Mouse (Mus musculus) kidney, embryonic 16.5 days (tissue): ENCODE results near the gene Ifi27. TPM values are rescaled to one million over a fixed set of nuclear protein-coding genes. Genes with fewer than 3 reads are reported as not detected.

Experiments used
- ATAC-seq: fragments of 200-750 bp; cut with Nextera tagmentation; 2 replicates; pipeline ENCODE4 v1.8.0; 2017; ENCODE audit warnings: moderate TSS enrichment; ENCODE audit not compliant: low FRiP score, low TSS enrichment
- H3K27ac ChIP-seq: fragments of 300-500 bp; sonication (generic); 2 replicates; pipeline ENCODE4 v1.5.1; 2014; ENCODE audit warnings: low read length
- H3K27me3 ChIP-seq: fragments of 300-500 bp; sonication (generic); 2 replicates; pipeline ENCODE4 v1.6.1; 2014; ENCODE audit warnings: low read length, control low read depth, mixed read lengths; ENCODE audit not compliant: insufficient read depth
- H3K36me3 ChIP-seq: fragments of 300-500 bp; sonication (generic); 2 replicates; pipeline ENCODE4 v1.6.1; 2014; ENCODE audit warnings: low read length, control low read depth, mixed read lengths; ENCODE audit not compliant: insufficient read depth
- H3K4me1 ChIP-seq: fragments of 300-500 bp; sonication (generic); 2 replicates; pipeline ENCODE4 v1.6.1; 2014; ENCODE audit warnings: low read length, control low read depth, mixed read lengths; ENCODE audit not compliant: insufficient read depth
- H3K4me2 ChIP-seq: fragments of 300-500 bp; sonication (generic); replicated peaks from 2 replicates; pipeline ENCODE4 v1.6.1; 2014; ENCODE audit warnings: low read depth, low read length
- H3K4me3 ChIP-seq: fragments of 300-500 bp; sonication (generic); 2 replicates; pipeline ENCODE4 v1.5.1; 2014; ENCODE audit warnings: mild to moderate bottlenecking, low read length
- H3K9ac ChIP-seq: fragments of 300-500 bp; sonication (generic); replicated peaks from 2 replicates; pipeline ENCODE4 v1.6.1; 2014; ENCODE audit warnings: low read length
- H3K9me3 ChIP-seq: fragments of 300-500 bp; sonication (generic); 2 replicates; pipeline ENCODE4 v1.6.1; 2016; ENCODE audit warnings: low read length, control low read depth
- WGBS: fragments of 180-500 bp; shearing (Covaris S2); extraction: QIAGEN DNeasy Blood & Tissue Kit; methylation state at CpG from one replicate; pipeline ENCODE4 v1.1.7; 2014; 5-methylcytosine and 5-hydroxymethylcytosine counted together
- polyA plus RNA-seq: library from polyadenylated mRNA; unstranded; fragments of >200 nt; fragmentation: Nextera tagmentation; extraction: Ambion mirVana; gene quantifications from 2 replicates; pipeline ENCODE4 v1.2.1, GENCODE M21; 2015

Gene Ifi27
- polyA plus RNA-seq, 1 experiment from 2014 or later: 39.5 TPM

GRCm38 (mm10) chr12:103486726-103487125 lies 52.7 kb downstream of the Ifi27 start:
- Histone ChIP-seq H3K9me3 (no peaks in the 10 kb centered on the region), H3K36me3 (no peaks in the 10 kb centered on the region), H3K27me3 (no peaks in the 10 kb centered on the region), H3K4me2 (no peak overlapping the region), H3K27ac (no peak overlapping the region), H3K9ac (no peak overlapping the region), H3K4me1 (no peaks in the 10 kb centered on the region), H3K4me3 (no peak overlapping the region)
- no peak for ATAC-seq
- WGBS: 100% methylated on average over 1 of the region's 1 CpGs

DNA sequence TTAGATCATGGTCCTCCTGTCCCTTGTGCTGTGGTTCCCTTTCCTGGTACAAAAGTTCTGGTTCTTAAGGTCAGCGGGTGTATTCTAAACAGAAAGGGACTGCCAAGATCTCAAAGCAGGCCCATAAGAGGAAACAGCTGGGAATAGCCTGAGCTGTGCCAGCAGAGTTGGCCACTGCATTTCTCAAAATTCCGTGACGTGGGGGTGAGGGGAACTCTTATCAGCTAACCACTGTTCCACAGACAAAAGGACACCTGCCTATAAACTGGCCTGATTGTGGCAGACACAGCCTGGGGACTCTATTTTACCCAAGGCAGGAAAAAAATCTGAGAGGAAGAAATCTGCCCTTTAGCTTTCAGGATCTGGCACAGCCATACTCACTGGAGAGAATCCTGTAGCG lies 53.3 kb downstream of the Ifi27 start:
- no peak overlapping the region for H3K27ac ChIP-seq
- H3K4me1 ChIP-seq: no peaks in the 10 kb centered on the region
- no peaks in the 10 kb centered on the region for H3K27me3 ChIP-seq
- no peaks in the 10 kb centered on the region for H3K36me3 ChIP-seq
- no peak for ATAC-seq
- no peaks in the 10 kb centered on the region for H3K9me3 ChIP-seq
- H3K4me2 ChIP-seq: no peak overlapping the region
- H3K9ac ChIP-seq: no peak overlapping the region
- WGBS: 66% methylated on average over 4 of the region's 4 CpGs
- no peak overlapping the region for H3K4me3 ChIP-seq

GRCm38 (mm10) chr12:103487750-103488149 lies 53.7 kb downstream of the Ifi27 start:
- Histone ChIP-seq H3K27ac (no peak overlapping the region), H3K4me2 (no peak overlapping the region), H3K9ac (no peak overlapping the region), H3K4me3 (no peak overlapping the region), H3K4me1 (no peaks in the 10 kb centered on the region), H3K9me3 (no peaks in the 10 kb centered on the region), H3K27me3 (no peaks in the 10 kb centered on the region), H3K36me3 (no peaks in the 10 kb centered on the region)
- 66% methylated on average over 2 of the region's 2 CpGs for WGBS
- ATAC-seq: no peak

Other genes with a start within 250 kb of the Ifi27 start
- 0.47 and 1.5 TPM in 2 replicates for gene Prima1, start 192.1 kb upstream of the Ifi27 start, polyA plus RNA-seq
- not detected in 2 replicates for gene Fam181a, start 123.2 kb upstream of the Ifi27 start, polyA plus RNA-seq
- 1.3 and 4.5 TPM in 2 replicates for gene Asb2, start 78.2 kb upstream of the Ifi27 start, polyA plus RNA-seq
- gene Otub2, start 45.5 kb upstream of the Ifi27 start, polyA plus RNA-seq: 7.7 and 8.1 TPM in 2 replicates
- gene 9330161L09Rik, start 26.4 kb upstream of the Ifi27 start, polyA plus RNA-seq: 0.30 TPM in 1 of 2 replicates, not detected in the other
- 74.6 and 92.1 TPM in 2 replicates for gene Ddx24, start 8.4 kb upstream of the Ifi27 start, polyA plus RNA-seq
- 6.6 and 7.2 TPM in 2 replicates for gene Ifi27l2a, start 9.5 kb downstream of the Ifi27 start, polyA plus RNA-seq
- not detected in 2 replicates for gene Ifi27l2b, start 23.0 kb downstream of the Ifi27 start, polyA plus RNA-seq
- 1.1 and 1.2 TPM in 2 replicates for gene Ppp4r4, start 98.1 kb downstream of the Ifi27 start, polyA plus RNA-seq
- gene Serpina10, start 197.2 kb downstream of the Ifi27 start, polyA plus RNA-seq: 2.4 and 2.7 TPM in 2 replicates
- 7.8 and 12.7 TPM in 2 replicates for gene Serpina6, start 223.0 kb downstream of the Ifi27 start, polyA plus RNA-seq
- gene Serpina16, start 241.9 kb downstream of the Ifi27 start, polyA plus RNA-seq: not detected in 2 replicates